Mouse (Mus musculus) forebrain, embryonic 10.5 days (tissue): ENCODE data around the gene Wdr45b. TPM values are rescaled to one million over a fixed set of nuclear protein-coding genes. Genes with fewer than 3 reads are reported as not detected.
"Not testable (repeated sequence)": the region's sequence is repeated elsewhere in the genome, so short reads cannot be mapped to it uniquely, and the experiment has no call there.

ENCODE experiments used
- DNase-seq: peaks from one replicate; pipeline ENCODE4 v3.0.0-alpha.2; 2017; ENCODE audit warnings: low spot score; ENCODE audit errors: extremely low spot score
- H3K27ac ChIP-seq: fragments of 300-500 bp; sonication (generic); 2 replicates; pipeline ENCODE4 v1.5.1; 2016; ENCODE audit warnings: mild to moderate bottlenecking
- H3K27me3 ChIP-seq: fragments of 300-500 bp; sonication (generic); 2 replicates; pipeline ENCODE4 v1.6.1; 2016; ENCODE audit warnings: mild to moderate bottlenecking; ENCODE audit not compliant: poor library complexity, severe bottlenecking
- H3K36me3 ChIP-seq: fragments of 300-500 bp; sonication (generic); replicated peaks from 2 replicates; pipeline ENCODE4 v1.6.1; 2016; ENCODE audit warnings: mild to moderate bottlenecking, moderate library complexity
- H3K4me1 ChIP-seq: fragments of 300-500 bp; sonication (generic); 2 replicates; pipeline ENCODE4 v1.6.1; 2016
- H3K4me3 ChIP-seq: fragments of 300-500 bp; sonication (generic); 2 replicates; pipeline ENCODE4 v1.5.1; 2016; ENCODE audit warnings: mild to moderate bottlenecking, moderate library complexity
- H3K9me3 ChIP-seq: fragments of 300-500 bp; sonication (generic); 2 replicates; pipeline ENCODE4 v1.6.1; 2016; ENCODE audit warnings: mild to moderate bottlenecking, moderate library complexity
- WGBS: fragments of 180-500 bp; shearing (Covaris S2); methylation state at CpG from one replicate; pipeline ENCODE4 v1.1.7; 2016; 5-methylcytosine and 5-hydroxymethylcytosine counted together
- polyA plus RNA-seq: library from polyadenylated mRNA; unstranded; fragments of >200 nt; fragmentation: Nextera tagmentation; extraction: Ambion mirVana; gene quantifications from 2 replicates; pipeline ENCODE4 v1.2.1, GENCODE M21; 2016

Wdr45b gene
- polyA plus RNA-seq, 1 experiment from 2014 or later = 98.6 TPM

DNA sequence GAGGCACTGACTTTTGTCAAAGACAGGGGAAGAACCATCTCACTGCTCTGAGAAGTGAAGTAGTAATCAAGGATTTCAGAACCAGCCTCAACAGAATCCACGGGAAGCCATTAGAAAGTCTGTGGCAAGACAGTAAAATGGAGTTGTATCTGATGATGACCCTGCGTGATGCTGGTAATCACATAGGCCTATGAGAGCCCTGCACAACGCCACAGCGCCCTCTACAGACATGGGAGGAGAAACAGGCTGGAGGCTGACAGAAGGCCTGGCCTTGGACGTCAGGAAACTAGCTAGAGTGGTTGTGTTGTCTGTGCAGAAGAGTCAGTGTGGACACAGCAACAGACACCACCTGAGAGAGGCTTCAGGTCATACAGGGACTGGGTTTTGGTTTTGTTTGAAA is 8.0 kb upstream of the Wdr45b start:
- no peaks in the 10 kb centered on the region for H3K36me3 ChIP-seq
- no peak for DNase-seq
- H3K4me3 ChIP-seq = no peak overlapping the region
- no peaks in the 10 kb centered on the region for H3K4me1 ChIP-seq
- no peaks in the 10 kb centered on the region for H3K9me3 ChIP-seq
- H3K27me3 ChIP-seq = no peaks in the 10 kb centered on the region
- no peak overlapping the region for H3K27ac ChIP-seq
- whole genome bisulfite sequencing = 34% methylated on average over 5 of the region's 5 CpGs

GRCm38 (mm10) chr11:121353326-121354090 is 737 bp downstream of the Wdr45b start:
- H3K4me1 ChIP-seq = peaks cover 24% of the 10 kb centered on the region
- peaks cover 31% of the 10 kb centered on the region for H3K36me3 ChIP-seq
- no peaks in the 10 kb centered on the region for H3K9me3 ChIP-seq
- 4% methylated on average over 40 of the region's 41 CpGs for WGBS
- DNase-seq = peak; percentile 29
- H3K27me3 ChIP-seq = no peaks in the 10 kb centered on the region
- peak overlapping the region; percentile 99 for H3K4me3 ChIP-seq
- H3K27ac ChIP-seq = peak overlapping the region; percentile 92

GRCm38 (mm10) chr11:121348727-121349126 is 5.5 kb downstream of the Wdr45b start:
- H3K27me3 ChIP-seq, H3K9me3 ChIP-seq, H3K4me3 ChIP-seq, H3K27ac ChIP-seq, DNase-seq: not testable (repeated sequence)
- peaks cover 13% of the 10 kb centered on the region for H3K4me1 ChIP-seq
- WGBS = 84% methylated on average over 3 of the region's 3 CpGs
- H3K36me3 ChIP-seq = peaks cover 72% of the 10 kb centered on the region

GRCm38 (mm10) chr11:121348166-121348565 is 6.1 kb downstream of the Wdr45b start:
- no peak overlapping the region for H3K4me3 ChIP-seq
- no peaks in the 10 kb centered on the region for H3K9me3 ChIP-seq
- WGBS = 97% methylated on average over 2 of the region's 2 CpGs
- no peaks in the 10 kb centered on the region for H3K27me3 ChIP-seq
- peaks cover 8% of the 10 kb centered on the region for H3K4me1 ChIP-seq
- H3K27ac ChIP-seq = no peak overlapping the region
- no peak for DNase-seq
- H3K36me3 ChIP-seq = peaks cover 78% of the 10 kb centered on the region

DNA sequence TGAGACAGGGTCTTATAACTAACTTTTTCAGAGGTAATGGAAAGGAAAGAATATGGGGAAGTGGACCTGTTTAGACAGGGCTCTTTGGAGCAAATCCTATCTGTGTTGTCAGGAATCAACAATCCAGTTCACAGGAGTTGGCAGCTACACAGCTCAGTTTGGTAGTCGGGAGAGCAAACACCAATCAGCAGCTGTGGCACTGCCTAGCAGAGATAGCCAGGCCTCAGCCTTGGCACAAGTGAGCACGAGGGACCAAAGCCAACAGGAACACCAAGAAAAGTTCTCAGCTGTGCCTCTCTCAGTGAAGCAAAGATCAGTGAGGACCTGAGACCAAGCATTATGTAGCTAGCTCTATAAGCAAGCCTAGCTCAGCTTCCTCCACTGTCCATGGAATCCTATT is 7.2 kb downstream of the Wdr45b start:
- Histone ChIP-seq H3K4me1 (no peaks in the 10 kb centered on the region), H3K36me3 (peaks cover 74% of the 10 kb centered on the region), H3K27ac (no peak overlapping the region), H3K4me3 (no peak overlapping the region), H3K9me3 (no peaks in the 10 kb centered on the region), H3K27me3 (no peaks in the 10 kb centered on the region)
- WGBS = 91% methylated on average over 2 of the region's 2 CpGs
- DNase-seq = no peak

DNA sequence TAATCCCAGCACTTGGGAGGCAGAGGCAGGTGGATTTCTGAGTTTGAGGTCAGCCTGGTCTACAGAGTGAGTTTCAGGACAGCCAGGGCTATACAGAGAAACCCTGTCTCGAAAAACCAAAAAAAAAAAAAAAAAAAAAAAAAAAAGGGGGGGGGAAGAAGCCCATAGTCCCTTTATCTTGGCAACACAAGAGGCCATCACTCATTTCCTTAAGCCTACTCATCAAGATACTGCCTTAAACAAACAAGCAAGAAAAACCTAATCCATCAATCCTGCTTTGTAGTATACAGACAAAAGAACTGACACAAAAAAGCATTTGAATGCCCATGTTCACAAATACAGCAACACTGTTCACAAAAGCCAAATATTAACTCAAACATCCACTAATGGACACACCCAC is 11.8 kb downstream of the Wdr45b start:
- 86% methylated on average over 1 of the region's 1 CpGs for WGBS

DNA sequence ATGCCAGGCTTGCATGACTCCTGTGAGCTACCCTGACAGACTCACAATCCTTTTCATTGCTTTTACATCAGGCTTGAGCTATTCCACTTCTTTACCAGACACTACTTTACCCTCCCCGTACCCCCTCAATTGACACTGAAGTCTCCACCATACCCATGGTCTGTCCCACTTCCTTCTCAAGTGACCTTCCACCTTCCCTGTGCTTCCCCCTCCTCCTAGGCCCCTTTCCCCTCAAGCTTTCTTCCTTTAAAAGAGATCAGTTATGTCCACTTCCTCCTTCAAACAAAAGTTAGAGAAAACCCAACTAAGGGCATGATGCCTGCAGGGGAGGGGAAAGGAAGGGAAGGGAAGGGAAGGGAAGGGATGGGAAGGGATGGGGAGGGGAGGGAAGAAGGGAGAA is 14.0 kb downstream of the Wdr45b start:
- H3K4me3 ChIP-seq = no peak overlapping the region
- no peaks in the 10 kb centered on the region for H3K27me3 ChIP-seq
- no peaks in the 10 kb centered on the region for H3K9me3 ChIP-seq
- no peaks in the 10 kb centered on the region for H3K4me1 ChIP-seq
- WGBS = 92% methylated on average over 1 of the region's 1 CpGs
- H3K27ac ChIP-seq = no peak overlapping the region
- peaks cover 69% of the 10 kb centered on the region for H3K36me3 ChIP-seq
- no peak for DNase-seq

More for the DNA sequence above, 11.8 kb downstream of the Wdr45b start:
- peaks cover 71% of the 10 kb centered on the region for H3K36me3 ChIP-seq
- not testable (repeated sequence) for H3K4me1 ChIP-seq, H3K27me3 ChIP-seq, H3K27ac ChIP-seq, H3K4me3 ChIP-seq, DNase-seq, H3K9me3 ChIP-seq

DNA sequence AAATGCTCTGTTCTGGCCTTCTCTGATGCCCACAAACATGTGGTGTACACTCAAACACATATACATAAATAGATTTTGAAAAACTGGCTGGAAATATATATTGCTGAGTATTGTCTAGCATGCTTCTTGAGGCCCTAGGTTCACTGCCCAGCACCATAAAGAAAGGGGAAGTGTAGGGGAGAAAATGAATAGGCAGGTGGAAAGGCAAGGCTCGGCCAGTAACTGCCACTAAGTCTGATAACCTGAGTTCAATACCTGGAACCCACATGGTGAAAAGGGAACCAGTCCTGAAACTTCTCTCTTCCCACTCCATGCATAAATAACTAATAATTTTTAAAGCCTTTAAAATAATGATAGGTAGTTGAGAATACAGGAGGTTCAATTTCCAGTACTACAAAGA is 14.6 kb downstream of the Wdr45b start:
- DNase-seq = no peak
- H3K27ac ChIP-seq = no peak overlapping the region
- H3K9me3 ChIP-seq = no peaks in the 10 kb centered on the region
- WGBS = 88% methylated on average over 1 of the region's 1 CpGs
- no peak overlapping the region for H3K4me3 ChIP-seq
- H3K27me3 ChIP-seq = no peaks in the 10 kb centered on the region
- no peaks in the 10 kb centered on the region for H3K4me1 ChIP-seq
- peaks cover 69% of the 10 kb centered on the region for H3K36me3 ChIP-seq

DNA sequence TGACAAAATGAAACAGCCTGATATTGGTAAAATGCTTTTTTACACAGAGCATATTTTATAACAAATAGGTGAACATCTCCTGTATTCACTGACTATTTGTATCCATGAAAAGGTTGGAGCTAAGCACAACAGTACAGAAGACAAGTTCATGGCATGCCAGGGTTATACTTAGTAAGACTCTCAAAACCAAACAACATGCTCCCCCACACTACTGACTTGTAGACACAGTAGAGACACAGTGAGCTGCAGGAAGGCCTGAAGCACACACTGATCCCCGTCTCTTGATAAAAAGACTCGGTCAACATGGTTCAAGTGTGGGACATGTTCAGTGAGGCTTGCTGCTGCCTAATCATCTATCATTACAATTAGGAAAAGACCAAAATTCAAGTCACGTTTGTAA is 22.6 kb downstream of the Wdr45b start:
- no peaks in the 10 kb centered on the region for H3K9me3 ChIP-seq
- DNase-seq = no peak
- H3K4me1 ChIP-seq = no peaks in the 10 kb centered on the region
- peaks cover 99% of the 10 kb centered on the region for H3K36me3 ChIP-seq
- H3K27ac ChIP-seq = no peak overlapping the region
- no peak overlapping the region for H3K4me3 ChIP-seq
- WGBS = 92% methylated on average over 3 of the region's 3 CpGs
- no peaks in the 10 kb centered on the region for H3K27me3 ChIP-seq

GRCm38 (mm10) chr11:121328619-121329018 is 25.6 kb downstream of the Wdr45b start:
- H3K9me3 ChIP-seq = no peaks in the 10 kb centered on the region
- no peak overlapping the region for H3K4me3 ChIP-seq
- H3K4me1 ChIP-seq = no peaks in the 10 kb centered on the region
- H3K27me3 ChIP-seq = no peaks in the 10 kb centered on the region
- no peak overlapping the region for H3K27ac ChIP-seq
- no peak for DNase-seq
- H3K36me3 ChIP-seq = peaks cover 87% of the 10 kb centered on the region

GRCm38 (mm10) chr11:121328206-121328605 is 26.0 kb downstream of the Wdr45b start:
- 98% methylated on average over 9 of the region's 9 CpGs for WGBS
- Histone ChIP-seq H3K27me3 (no peaks in the 10 kb centered on the region), H3K4me3 (no peak overlapping the region), H3K27ac (no peak overlapping the region), H3K4me1 (no peaks in the 10 kb centered on the region), H3K9me3 (no peaks in the 10 kb centered on the region), H3K36me3 (peaks cover 83% of the 10 kb centered on the region)
- no peak for DNase-seq

DNA sequence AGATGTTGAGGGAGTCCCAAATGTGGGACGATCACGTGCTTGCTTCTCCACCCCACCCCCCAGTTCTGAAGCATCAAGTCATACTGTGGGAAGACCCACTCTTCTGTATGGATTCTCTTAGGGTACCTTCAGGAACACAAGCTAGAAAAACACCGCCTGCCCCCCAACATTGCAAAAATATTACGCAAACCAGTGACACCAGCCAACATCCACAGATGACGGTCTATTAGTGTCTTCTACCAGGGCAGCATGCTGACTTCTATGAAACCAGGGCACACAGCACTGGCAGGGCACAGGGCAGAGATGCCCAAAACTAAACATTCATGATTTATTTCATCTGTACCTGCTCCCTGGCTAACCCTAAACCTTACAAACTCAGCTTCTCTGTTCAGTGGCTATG is 27.6 kb downstream of the Wdr45b start:
- no peak for DNase-seq
- Histone ChIP-seq H3K36me3 (peaks cover 69% of the 10 kb centered on the region), H3K27ac (no peak overlapping the region), H3K27me3 (no peaks in the 10 kb centered on the region), H3K9me3 (no peaks in the 10 kb centered on the region), H3K4me3 (no peak overlapping the region), H3K4me1 (no peaks in the 10 kb centered on the region)
- 93% methylated on average over 5 of the region's 5 CpGs for WGBS

- no peaks in the 10 kb centered on the region for H3K4me1 ChIP-seq
- no peak for DNase-seq
- no peak overlapping the region for H3K4me3 ChIP-seq
- H3K27ac ChIP-seq = no peak overlapping the region
- H3K36me3 ChIP-seq = peaks cover 65% of the 10 kb centered on the region
- H3K27me3 ChIP-seq = no peaks in the 10 kb centered on the region
- WGBS = 79% methylated on average over 1 of the region's 1 CpGs
- H3K9me3 ChIP-seq = no peaks in the 10 kb centered on the region; the same call in 1 of the 2 replicates
Observed at GRCm38 (mm10) chr11:121326034-121326433, 28.2 kb downstream of the Wdr45b start.
